Mouse (Mus musculus): ENCODE measurements around the gene Wiz.

The Wiz gene

GRCm38 (mm10) chr17:32389101-32389659, at the start of gene Wiz:
Gene Wiz (minus strand): TSS chr17:32389439.
- DNase-seq: peak; percentile 97

GRCm38 (mm10) chr17:32437106-32437505, 47.9 kb upstream of the Wiz start:
- DNase-seq: no peak

GRCm38 (mm10) chr17:32435151-32435550, 45.9 kb upstream of the Wiz start:
- DNase-seq: peak; percentile 8 to 50

DNA sequence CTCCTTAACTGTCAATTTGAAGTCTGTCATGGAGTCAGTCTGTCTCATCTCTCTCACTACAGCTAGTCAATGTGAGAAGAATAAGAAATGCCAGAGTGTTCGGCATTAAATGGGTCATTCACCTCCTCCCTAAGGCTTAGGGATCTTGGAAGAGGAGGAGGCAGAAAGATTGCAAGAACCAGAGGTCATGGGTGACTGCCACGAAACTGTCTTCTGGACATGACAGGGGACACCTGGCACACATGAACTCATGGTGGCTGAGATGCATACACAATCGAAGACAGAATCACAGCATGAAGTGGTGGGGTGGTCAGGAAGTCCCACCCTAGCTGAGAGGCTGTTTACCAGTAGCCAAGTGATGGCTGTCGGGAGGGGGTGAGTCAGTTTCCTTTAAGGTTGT, 45.1 kb upstream of the Wiz start:
- no peak for DNase-seq

DNA sequence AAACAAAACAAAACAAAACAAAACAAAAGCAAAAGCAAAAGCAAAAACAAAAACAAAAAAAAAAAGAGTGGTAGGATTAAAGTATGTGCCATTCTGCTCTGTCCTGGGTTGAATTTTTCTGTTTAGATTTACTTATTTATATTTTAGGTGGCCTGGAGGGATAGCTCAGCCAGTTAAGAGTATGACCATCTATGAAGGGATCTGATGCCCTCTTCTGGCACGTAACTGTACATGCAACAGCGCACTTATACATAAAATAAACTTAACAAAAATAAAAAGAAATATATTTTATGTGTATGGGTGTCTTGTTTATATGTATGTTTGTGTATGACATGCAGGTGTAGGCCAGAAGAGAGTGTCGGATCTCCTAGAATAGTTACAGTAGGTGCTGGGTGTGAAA, 42.7 kb upstream of the Wiz start:
- DNase-seq: no peak

- no peak for DNase-seq
Observed at GRCm38 (mm10) chr17:32426610-32427009, 37.4 kb upstream of the Wiz start.

DNA sequence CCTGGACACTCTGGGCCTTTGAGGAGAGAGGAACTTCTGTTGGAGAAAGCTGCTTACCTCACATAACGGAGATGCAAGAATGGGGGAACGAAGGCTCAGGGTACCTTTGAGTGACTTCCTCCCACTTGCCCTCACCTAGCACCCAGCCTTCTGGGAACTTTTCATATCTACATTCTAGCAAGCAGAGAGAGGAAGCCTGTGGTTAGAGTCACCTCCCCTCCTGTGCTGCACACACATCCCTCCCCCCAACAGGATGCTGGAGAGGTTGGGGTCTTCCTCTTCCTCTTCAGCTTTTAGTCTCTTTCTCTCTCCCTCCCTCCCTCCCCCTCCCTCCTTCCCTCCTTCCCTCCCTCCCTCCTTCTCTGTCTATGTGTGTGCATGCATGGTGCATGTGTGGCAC, 34.8 kb upstream of the Wiz start, which contains the start of gene Pglyrp2:
Pglyrp2 (minus strand) TSS at position 134 of the 400 bp plus-strand sequence.
- DNase-seq: no peak

DNA sequence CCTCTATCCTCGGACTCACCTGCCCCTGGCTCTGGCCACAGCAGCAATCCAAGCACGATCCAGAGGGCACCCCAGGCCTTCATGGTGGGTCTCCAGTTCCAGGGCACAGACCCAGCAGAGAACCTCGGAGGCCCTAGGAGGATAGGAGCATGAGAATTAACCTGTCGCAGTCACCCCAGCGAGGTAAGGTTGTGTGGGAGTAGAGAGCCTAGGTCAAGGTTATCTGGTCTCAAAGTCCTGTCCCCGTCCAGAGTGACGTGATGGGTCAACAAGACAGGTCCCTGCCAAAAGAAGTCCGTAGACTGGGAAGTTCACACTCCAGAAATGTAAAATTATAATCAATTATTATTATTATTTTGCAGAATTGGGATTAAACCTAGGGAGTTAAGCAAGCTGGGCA, 31.5 kb upstream of the Wiz start:
- no peak for DNase-seq

GRCm38 (mm10) chr17:32419989-32420388, 30.8 kb upstream of the Wiz start:
- no peak for DNase-seq

GRCm38 (mm10) chr17:32416771-32417170, 27.5 kb upstream of the Wiz start:
- no peak for DNase-seq

- DNase-seq: no peak
Observed at GRCm38 (mm10) chr17:32415417-32416020, 26.3 kb upstream of the Wiz start.

GRCm38 (mm10) chr17:32411898-32412297, 22.7 kb upstream of the Wiz start:
- DNase-seq: no peak

GRCm38 (mm10) chr17:32403417-32403816, 14.2 kb upstream of the Wiz start, which contains the start of gene Rasal3:
Gene Rasal3 (minus strand): TSS chr17:32403583.
- DNase-seq: no peak

DNA sequence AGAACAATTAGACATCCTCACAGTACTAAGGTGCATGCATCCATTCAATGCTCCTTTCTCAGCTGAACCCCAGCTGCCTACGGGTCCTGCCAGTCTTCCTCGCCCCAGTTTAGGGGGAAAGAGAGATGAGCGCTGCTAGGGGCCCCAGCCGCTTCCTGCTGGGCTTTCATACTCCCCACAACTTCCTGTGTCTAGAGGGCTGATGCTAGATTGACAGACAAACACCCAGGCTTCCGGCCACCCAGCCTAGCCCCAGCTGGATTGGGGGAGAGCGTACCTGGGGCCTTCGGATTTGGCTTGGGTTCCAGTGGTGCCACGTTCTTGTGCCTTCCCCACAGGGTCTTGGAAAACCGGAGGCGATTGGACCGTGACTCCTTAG, 13.5 kb upstream of the Wiz start:
- DNase-seq: no peak

DNA sequence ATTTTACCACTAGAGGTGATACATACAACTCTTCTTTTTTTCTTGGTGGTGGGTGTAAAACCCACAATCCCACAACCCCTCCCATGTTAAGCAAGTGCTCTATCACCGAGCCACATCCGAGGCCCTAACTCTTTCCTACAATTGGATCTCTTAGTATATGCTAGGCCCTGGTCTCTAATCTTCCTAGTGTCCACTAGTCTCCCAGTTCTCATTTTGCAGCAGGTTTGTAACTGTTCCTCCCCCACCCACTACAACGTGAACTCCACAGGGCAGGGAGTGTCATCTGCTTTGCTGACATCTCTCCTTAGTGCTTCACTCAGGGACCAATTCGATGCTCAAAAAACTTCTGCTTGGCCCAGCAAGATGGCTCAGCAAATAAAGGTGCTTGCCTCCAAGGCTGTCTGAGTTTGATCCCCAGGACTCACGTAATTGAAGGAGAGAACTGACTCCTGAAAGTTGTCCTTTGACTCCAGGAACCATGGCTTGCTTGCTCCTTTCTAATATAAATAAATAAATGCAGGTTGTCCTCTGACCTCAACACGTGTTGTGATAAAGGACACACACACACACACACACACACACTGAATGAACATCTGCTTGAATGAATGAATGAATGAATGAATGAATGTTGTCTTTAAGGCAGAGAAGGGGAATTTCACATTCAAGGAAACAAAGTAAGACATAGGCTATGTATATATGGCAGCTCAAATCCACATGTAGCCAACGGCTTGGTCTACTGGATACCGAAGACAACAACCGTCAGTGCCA, 13.0 kb upstream of the Wiz start:
- DNase-seq: no peak

DNA sequence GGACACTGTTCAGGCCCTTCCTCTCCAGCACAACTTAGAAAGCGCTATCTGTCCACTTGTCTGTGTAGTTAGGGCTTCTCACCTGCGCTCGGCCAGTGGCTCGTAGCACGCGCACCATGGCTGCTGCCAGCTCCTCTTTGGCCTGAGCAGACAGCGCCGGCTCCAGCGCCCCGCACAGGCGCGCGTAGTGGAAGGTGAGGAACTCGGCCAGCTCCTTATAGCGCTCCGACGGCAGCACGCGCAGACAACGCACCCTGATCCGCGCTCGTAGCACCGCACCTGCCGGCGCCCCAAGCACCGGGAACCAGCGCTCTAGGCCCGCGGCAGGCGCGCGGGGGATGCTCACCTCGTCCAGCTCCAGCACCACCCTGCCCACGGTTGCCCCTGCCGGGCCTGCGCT, 7.0 kb upstream of the Wiz start:
- no peak for DNase-seq

GRCm38 (mm10) chr17:32393944-32394343, 4.7 kb upstream of the Wiz start:
- no peak for DNase-seq

GRCm38 (mm10) chr17:32388370-32389100, 704 bp downstream of the Wiz start:
- peak; percentile 24 to 68 for DNase-seq

DNA sequence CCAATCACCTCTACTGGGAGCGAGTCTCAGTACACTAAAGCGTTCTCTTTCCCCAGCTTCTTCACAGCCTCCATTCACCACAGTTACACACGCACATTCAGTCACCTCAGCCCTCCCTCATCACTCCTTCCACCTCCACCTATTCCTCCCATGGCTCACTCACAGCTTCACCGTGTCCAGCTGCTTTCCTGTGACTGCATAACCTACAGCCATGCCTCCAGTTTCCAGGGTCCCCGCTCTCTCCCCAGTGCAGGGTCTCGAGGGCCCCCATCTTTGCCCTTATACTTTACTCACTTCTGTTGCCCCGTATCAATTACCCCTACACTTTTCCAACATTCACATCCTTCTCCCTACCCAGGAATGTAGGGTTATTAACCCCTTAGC, 1.3 kb downstream of the Wiz start:
- DNase-seq: no peak

DNA sequence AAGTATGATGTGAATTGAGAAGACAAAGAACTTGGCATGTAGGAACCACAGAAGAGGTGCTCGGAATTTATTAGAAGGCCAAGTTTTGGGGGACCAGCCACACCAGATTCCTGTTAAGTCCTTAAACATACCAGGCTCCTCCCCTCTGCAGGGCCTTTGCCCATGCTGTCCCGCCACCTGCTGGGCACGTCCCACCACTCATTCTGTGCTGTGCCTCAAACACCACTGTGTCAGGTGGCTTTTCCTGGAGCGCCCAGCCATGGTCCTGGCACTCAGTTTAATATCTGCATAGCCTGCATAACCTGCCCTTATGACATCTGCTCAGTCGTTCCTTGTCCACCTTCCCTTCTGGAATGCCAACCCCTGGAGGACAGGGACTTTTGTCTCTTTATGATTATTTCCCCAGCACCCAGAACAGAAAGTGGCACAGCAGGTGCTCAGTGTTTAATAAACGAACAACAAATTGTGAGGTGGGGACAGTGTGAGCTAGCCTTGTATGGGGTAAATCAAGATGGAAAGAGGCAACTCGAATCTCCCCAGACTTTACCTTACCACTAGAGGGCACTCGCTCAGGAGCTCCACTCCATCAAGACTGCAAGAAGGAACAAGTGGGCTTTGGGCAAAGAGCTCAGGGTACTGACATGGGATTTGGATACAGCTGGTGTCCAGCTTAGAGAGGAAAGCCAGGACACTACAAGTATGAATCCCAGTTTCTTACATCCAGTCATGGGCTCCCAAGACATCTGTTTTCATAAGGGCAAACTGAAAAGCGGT, 2.4 kb downstream of the Wiz start:
- peak; percentile 59 to 61 for DNase-seq

DNA sequence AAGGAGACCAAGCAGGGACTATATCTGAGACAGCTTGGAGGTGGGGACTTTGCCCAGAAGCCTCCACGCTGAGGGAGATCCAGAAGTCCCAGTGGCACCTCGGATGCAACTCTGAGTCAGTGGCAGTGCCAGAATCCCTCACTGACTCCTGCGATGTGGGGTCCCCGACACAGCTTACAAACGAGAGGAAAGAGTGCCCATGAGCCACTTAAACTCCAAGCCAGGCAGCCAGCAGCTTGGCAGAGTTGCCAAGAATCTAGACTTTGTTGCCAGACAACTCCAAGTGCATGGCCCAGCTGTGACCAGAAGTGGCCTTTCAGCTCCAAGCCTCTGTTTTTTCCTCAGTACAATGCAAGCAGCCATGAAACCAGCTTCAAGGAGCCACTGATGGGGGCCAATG, 5.6 kb downstream of the Wiz start:
- DNase-seq: no peak

- DNase-seq: no peak
Observed at GRCm38 (mm10) chr17:32382576-32382975, 6.7 kb downstream of the Wiz start.

- DNase-seq: no peak
Observed at GRCm38 (mm10) chr17:32378786-32379185, 10.5 kb downstream of the Wiz start.
